Mouse (Mus musculus): Measurements from ENCODE around the gene Olfr1428. TPM values are rescaled to one million over a fixed set of nuclear protein-coding genes. Genes with fewer than 3 reads are reported as not detected.
"Not testable (repeated sequence)": the region's sequence is repeated elsewhere in the genome, so short reads cannot be mapped to it uniquely, and the experiment has no call there.

Olfr1428 gene
- polyA plus RNA-seq, 1 experiment from 2014 or later = not detected

- not testable (repeated sequence) for H3K9ac ChIP-seq; H3K36me3 ChIP-seq; ATAC-seq (ENCODE audit: insufficient number of reproducible peaks, low FRiP score, low TSS enrichment, low read depth); H3K27ac ChIP-seq (replicated peaks); H3K4me3 ChIP-seq (replicated peaks); H3K4me2 ChIP-seq (replicated peaks); H3K4me1 ChIP-seq; H3K9me3 ChIP-seq (replicated peaks); H3K27me3 ChIP-seq
- 55% methylated on average over 1 of the region's 1 CpGs for WGBS
Measured at GRCm38 (mm10) chr19:12067806-12068205, 47.9 kb downstream of the Olfr1428 start.

GRCm38 (mm10) chr19:12062582-12062981, 53.1 kb downstream of the Olfr1428 start, which contains the start of gene Olfr1424:
Olfr1424 (minus strand) TSS chr19:12062682.
- H3K4me3 ChIP-seq (replicated peaks); H3K27me3 ChIP-seq; H3K9me3 ChIP-seq (replicated peaks); H3K9ac ChIP-seq; H3K4me1 ChIP-seq; H3K36me3 ChIP-seq; ATAC-seq (ENCODE audit: insufficient number of reproducible peaks, low FRiP score, low TSS enrichment, low read depth); H3K4me2 ChIP-seq (replicated peaks); H3K27ac ChIP-seq (replicated peaks): not testable (repeated sequence)
- 76% methylated on average over 1 of the region's 1 CpGs for WGBS

Other genes starting within 250 kb of the Olfr1428 start
- not detected in 2 replicates for gene Olfr1419, start 240.8 kb downstream of the Olfr1428 start, polyA plus RNA-seq (2015; fragmentation: Nextera tagmentation; extraction: Ambion mirVana)
- gene Olfr1420, start 229.3 kb downstream of the Olfr1428 start, polyA plus RNA-seq (2015; fragmentation: Nextera tagmentation; extraction: Ambion mirVana) = 0.05 TPM in 1 of 2 replicates, not detected in the other
- 17.1 and 17.7 TPM in 2 replicates for gene Patl1, start 203.5 kb downstream of the Olfr1428 start, polyA plus RNA-seq (2015; fragmentation: Nextera tagmentation; extraction: Ambion mirVana)
- 4.5 and 5.4 TPM in 2 replicates for gene Osbp, start 150.0 kb downstream of the Olfr1428 start, polyA plus RNA-seq (2015; fragmentation: Nextera tagmentation; extraction: Ambion mirVana)
- gene Olfr1423, start 74.6 kb downstream of the Olfr1428 start, polyA plus RNA-seq (2015; fragmentation: Nextera tagmentation; extraction: Ambion mirVana) = 0.04 TPM in 1 of 2 replicates, not detected in the other
- not detected in 2 replicates for gene Olfr1424, start 53.2 kb downstream of the Olfr1428 start, polyA plus RNA-seq (2015; fragmentation: Nextera tagmentation; extraction: Ambion mirVana)
- not detected in 2 replicates for gene Olfr1425, start 38.2 kb downstream of the Olfr1428 start, polyA plus RNA-seq (2015; fragmentation: Nextera tagmentation; extraction: Ambion mirVana)
- not detected in 2 replicates for gene Olfr1426, start 23.9 kb downstream of the Olfr1428 start, polyA plus RNA-seq (2015; fragmentation: Nextera tagmentation; extraction: Ambion mirVana)
- gene Olfr1427, start 12.6 kb downstream of the Olfr1428 start, polyA plus RNA-seq (2015; fragmentation: Nextera tagmentation; extraction: Ambion mirVana) = 0.09 TPM in 1 of 2 replicates, not detected in the other
- gene Olfr76, start 7.3 kb upstream of the Olfr1428 start, polyA plus RNA-seq (2015; fragmentation: Nextera tagmentation; extraction: Ambion mirVana) = not detected in 2 replicates
- 0.12 and 0.13 TPM in 2 replicates for gene Olfr1555-ps1, start 54.2 kb upstream of the Olfr1428 start, polyA plus RNA-seq (2015; fragmentation: Nextera tagmentation; extraction: Ambion mirVana)
- gene Olfr1431, start 84.7 kb upstream of the Olfr1428 start, polyA plus RNA-seq (2015; fragmentation: Nextera tagmentation; extraction: Ambion mirVana) = not detected in 2 replicates
- gene Olfr1432, start 116.7 kb upstream of the Olfr1428 start, polyA plus RNA-seq (2015; fragmentation: Nextera tagmentation; extraction: Ambion mirVana) = not detected in 2 replicates
- gene Olfr262, start 125.8 kb upstream of the Olfr1428 start, polyA plus RNA-seq (2015; fragmentation: Nextera tagmentation; extraction: Ambion mirVana) = not detected in 2 replicates
- 0.28 TPM in 1 of 2 replicates, not detected in the other for gene Olfr235, start 145.1 kb upstream of the Olfr1428 start, polyA plus RNA-seq (2015; fragmentation: Nextera tagmentation; extraction: Ambion mirVana)
- 0.27 TPM in 1 of 2 replicates, not detected in the other for gene Olfr1434, start 164.0 kb upstream of the Olfr1428 start, polyA plus RNA-seq (2015; fragmentation: Nextera tagmentation; extraction: Ambion mirVana)
- not detected in 2 replicates for gene Olfr1436, start 183.2 kb upstream of the Olfr1428 start, polyA plus RNA-seq (2015; fragmentation: Nextera tagmentation; extraction: Ambion mirVana)
- 0.04 and 0.23 TPM in 2 replicates for gene Olfr1437, start 209.2 kb upstream of the Olfr1428 start, polyA plus RNA-seq (2015; fragmentation: Nextera tagmentation; extraction: Ambion mirVana)
- not detected in 2 replicates for gene Olfr1438-ps1, start 220.0 kb upstream of the Olfr1428 start, polyA plus RNA-seq (2015; fragmentation: Nextera tagmentation; extraction: Ambion mirVana)

All from embryonic facial prominence, embryonic 15.5 days (tissue).